Mouse (Mus musculus) CD4-positive, CD25-positive, alpha-beta regulatory T cell, adult 2 months (primary cell): ENCODE measurements at regions not wholly inside any gene's neighbourhood (a gene's known extent, or its start where the extent isn't known, plus 50 kb on each side); places are given as distances from the start of the nearest gene placed in this dataset.
A peak's percentile ranks its signal among the peaks of the same experiment; 100 is the strongest.

Experiments
- DNase-seq: peaks from one replicate; pipeline ENCODE4 v3.0.0-alpha.2; 2012; ENCODE audit warnings: low read depth, low spot score

GRCm38 (mm10) chr1:60665329-60665728 lies 51.3 kb upstream of the Cd28 start:
- no peak for DNase-seq

- no peak for DNase-seq
These were observed 54.2 kb upstream of the Cd28 start for GRCm38 (mm10) chr1:60662301-60662986.

GRCm38 (mm10) chr1:60661857-60662256 lies 54.7 kb upstream of the Cd28 start:
- no peak for DNase-seq

DNA sequence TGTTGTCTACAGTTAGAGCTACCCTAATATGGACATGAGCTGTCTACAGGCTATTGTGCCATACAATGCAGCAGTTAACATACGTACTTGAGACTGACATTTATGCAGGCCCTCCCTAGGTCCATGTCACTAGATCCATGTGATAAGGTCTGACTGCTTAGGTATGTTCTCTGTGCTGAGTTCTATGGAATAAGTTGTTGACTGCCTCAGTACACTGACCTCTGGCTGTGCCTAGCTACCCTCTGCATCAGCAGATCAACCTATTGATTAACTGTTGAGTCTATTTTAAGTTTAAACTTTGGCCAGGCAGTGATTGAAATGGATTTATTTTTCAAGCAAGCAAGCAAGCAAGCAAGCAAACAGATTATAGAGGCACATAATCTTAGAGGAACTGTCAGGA lies 57.0 kb upstream of the Cd28 start:
- DNase-seq, result no peak

DNA sequence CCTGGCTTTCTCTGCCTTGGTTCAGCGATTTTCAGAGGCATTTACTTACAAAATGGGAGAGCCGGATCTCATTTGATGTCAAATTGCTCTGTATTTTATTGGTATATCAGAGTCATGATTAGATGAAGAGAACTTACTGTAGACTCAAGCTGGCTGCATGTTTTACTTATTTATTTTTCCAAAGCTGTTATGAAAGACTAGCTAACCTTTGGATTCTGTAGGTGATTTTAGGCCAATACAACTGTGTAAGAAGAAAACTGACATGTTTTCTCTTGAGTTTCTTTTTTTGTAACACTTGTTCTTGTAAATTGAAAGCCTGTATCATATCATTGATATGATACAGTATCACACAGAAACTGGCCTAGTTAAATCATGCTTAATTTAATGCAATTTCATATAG lies 57.6 kb upstream of the Cd28 start:
- no peak for DNase-seq

DNA sequence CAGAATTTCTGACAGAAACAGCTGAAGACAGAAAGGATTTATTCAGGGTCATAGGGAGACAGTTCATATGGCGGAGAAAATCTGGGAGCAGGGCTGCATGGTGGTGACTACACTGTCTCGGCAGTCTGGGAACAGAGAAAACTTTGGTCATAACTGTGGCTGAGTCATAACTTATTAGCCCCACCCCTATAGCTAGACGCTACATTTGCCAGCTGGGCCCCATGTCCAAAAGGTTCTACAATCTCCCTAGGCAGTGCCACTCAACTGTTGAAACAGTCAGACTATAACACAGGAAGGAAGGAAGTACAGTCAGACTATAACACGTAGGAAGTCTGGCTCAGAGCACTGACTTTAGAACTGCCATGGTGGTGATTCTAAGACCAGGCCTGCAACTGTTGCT lies 58.2 kb upstream of the Cd28 start:
- DNase-seq, result no peak

DNA sequence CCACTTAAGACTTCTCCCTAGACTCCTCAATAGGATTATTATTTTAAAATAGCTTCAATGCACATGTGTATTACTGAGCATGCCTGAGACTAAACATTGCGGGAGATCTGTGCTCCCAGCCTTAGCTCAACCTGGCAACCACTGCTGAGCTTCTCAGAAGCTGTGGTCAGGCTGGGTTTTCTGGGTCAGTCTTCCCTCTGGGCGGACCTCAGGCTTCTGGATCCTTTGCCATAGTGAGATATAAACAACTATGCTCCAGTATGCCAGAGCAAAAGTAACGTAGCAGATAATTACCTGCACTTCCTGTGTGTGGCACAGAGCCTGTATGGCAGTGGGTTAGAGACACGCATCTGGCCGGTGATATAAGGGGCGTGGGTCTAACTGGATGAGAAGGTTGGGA lies 59.1 kb upstream of the Cd28 start:
- DNase-seq, result no peak

GRCm38 (mm10) chr1:60656976-60657375 lies 59.6 kb upstream of the Cd28 start:
- DNase-seq, result no peak

- DNase-seq, result no peak
These were observed 60.7 kb upstream of the Cd28 start for GRCm38 (mm10) chr1:60655691-60656595.

GRCm38 (mm10) chr1:60655206-60655605 lies 61.4 kb upstream of the Cd28 start:
- no peak for DNase-seq

GRCm38 (mm10) chr1:60652570-60653011 lies 64.0 kb upstream of the Cd28 start:
- DNase-seq, result peak; percentile 55

DNA sequence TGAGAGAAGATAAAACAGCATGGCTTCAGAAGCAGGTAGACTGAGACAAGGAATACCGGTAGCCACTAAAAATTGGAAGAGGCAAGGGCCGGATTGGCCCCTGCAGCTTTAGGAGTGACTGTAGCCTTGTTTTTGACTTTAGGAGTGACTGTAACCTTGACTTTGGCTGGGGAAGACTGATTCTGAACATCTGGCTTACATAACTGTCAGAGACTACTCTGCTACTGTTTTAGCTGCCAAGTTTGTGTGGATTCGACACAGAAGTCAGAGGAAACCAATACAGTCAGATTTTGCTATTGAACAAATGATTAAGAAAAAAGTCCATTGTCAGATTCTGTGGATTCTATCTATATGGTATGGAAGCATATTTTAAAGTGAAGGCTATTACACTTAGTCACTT lies 66.4 kb upstream of the Cd28 start:
- no peak for DNase-seq

- no peak for DNase-seq
These were observed 67.2 kb upstream of the Cd28 start for GRCm38 (mm10) chr1:60649303-60649850.

DNA sequence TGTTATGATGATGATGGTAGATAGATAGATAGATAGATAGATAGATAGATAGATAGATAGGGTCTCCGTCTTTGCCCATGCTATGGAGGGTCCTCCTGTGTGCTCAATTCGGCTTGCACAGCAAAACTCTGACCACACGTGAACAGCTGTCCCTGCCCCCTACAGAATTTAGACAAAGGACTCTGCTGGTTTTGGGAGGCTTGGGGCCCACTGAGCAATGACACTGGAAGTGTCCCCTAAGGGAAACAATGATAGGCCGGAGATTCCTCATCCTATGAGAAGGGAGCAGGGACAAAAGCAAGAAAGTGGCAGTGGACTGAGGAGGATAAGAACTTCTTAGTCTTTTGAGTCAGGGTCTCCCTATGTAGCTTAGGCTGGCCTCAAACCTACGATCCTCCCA lies 69.8 kb upstream of the Cd28 start:
- DNase-seq, result no peak

- DNase-seq, result no peak
These were observed 70.4 kb upstream of the Cd28 start for GRCm38 (mm10) chr1:60646174-60646573.

DNA sequence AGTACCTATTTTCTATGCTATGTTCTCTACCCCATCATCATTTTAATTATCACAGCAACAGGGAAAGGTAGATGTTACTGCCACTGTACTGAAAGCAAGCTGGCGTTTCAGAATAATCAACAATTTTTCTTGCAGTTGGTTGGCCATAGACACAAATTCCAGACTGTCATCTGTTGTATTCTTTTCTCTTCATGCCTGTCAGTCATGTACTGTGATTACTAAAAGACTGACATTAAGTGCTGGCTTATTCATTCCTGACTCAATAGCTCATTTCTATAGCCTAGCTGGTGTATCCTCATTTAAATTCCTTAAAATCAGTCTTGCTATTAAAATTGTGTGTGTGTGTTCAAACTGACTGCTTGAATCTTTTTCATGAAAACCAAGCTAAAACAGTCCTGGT lies 71.4 kb upstream of the Cd28 start:
- DNase-seq, result no peak

DNA sequence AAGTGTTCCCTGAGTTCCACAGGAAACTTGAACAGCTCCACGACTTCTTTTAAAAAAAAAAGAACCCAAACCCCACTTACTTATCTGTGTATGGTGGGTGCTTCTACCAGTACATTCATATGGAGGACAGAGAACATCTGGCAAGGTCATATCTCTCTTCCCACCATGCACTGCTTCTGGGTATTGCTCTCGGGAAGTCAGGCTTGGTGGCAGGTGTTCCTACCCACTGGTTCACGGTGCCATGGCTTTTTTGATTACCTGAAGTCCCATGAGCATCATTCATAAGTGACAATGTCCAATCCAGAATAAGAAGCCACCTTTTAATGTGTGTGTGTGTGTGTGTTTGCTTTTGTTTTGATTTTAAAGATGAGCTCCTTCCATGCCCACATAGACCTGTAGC lies 73.8 kb upstream of the Cd28 start:
- DNase-seq, result no peak

GRCm38 (mm10) chr1:60642175-60642574 lies 74.4 kb upstream of the Cd28 start:
- no peak for DNase-seq

DNA sequence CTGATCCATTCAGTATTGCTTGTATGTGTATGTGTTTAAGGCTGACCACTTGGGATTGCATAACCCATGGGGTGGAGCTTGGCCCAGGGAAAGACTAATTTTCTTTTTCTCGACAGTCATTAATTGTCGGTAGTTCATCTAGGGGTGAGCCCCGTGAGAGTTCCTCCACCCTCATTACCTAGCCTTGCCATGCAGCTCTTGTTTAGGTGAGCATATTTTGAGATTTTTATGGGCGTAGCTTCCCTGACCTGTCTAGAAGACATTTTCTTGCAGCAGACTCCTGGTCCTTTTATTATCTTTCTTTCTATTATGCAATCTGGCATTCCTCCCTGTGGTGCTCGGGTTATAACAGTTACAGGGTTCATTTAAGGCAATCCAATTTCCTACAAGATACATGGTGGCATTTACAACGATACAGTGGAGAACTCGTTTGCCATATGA lies 74.4 kb upstream of the Raph1 start:
- DNase-seq, result no peak

- no peak for DNase-seq
These were observed 72.6 kb upstream of the Raph1 start for GRCm38 (mm10) chr1:60639536-60639935.

DNA sequence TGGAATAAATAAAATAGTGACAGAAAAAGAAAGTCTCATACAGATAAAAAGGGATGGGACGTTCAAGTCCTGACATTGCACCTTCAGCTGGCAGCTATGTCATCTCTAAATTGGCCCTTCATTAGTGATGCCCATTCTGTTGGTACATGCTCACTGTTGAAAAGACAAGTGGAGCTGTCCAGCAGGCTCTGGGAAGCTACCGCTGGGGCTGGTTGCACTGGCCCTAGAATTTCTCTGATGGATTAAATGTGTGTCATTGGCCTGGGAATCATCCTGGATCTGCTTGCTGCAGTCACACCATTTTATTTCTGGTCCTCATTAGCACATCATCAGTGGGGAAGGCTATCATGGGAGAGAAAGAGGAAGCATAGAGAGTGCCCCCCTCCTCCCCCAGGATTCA lies 72.2 kb upstream of the Raph1 start:
- DNase-seq, result no peak

DNA sequence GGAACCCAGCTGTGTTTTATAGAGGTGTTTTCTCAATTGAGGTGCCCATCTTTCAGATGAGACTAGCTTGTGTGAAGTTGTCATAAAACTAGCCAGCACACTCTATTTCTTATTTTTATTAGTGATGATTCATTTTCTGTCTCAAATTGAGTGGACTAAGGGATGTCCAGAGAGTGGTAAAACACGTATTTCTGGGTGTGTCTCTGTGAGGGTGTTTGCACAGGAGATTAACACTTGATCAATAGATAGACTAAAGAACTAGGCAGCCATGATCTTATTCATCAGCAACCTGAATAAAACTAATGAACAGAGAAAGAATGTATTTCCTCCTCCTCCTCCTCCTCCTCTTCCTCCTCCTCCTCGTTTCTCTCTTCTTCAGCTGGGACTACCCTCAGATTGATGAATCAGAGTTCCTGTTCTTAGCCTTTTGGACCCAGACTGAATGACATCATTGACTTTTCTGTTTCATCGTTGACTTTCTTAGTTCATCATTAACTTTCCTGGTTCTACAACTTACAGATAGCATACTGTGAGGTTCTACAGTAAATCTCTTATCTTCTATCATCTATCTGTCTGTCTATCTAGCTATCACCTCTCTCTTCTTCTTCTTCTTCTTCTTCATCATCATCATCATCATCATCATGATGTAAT lies 70.0 kb upstream of the Raph1 start:
- DNase-seq, result no peak
